Mouse (Mus musculus) hindbrain, embryonic 13.5 days (tissue): ENCODE results near the gene Hist1h1b. TPM values are rescaled to one million over a fixed set of nuclear protein-coding genes. Genes with fewer than 3 reads are reported as not detected.
A peak's percentile ranks its signal among the peaks of the same experiment; 100 is the strongest.
"Not testable (repeated sequence)": the region's sequence is repeated elsewhere in the genome, so short reads cannot be mapped to it uniquely, and the experiment has no call there.

Source experiments
- ATAC-seq: fragments of 200-750 bp; cut with Nextera tagmentation; 2 replicates; pipeline ENCODE4 v1.8.0; 2017; ENCODE audit warnings: moderate TSS enrichment; ENCODE audit not compliant: low FRiP score
- H3K27ac ChIP-seq: fragments of 300-500 bp; sonication (generic); 2 replicates; pipeline ENCODE4 v1.5.1; 2015; ENCODE audit warnings: inconsistent platforms, mild to moderate bottlenecking, moderate library complexity
- H3K27me3 ChIP-seq: fragments of 300-500 bp; sonication (generic); 2 replicates; pipeline ENCODE4 v1.6.1; 2015; ENCODE audit warnings: mild to moderate bottlenecking, inconsistent platforms
- H3K36me3 ChIP-seq: fragments of 300-500 bp; sonication (generic); 2 replicates; pipeline ENCODE4 v1.6.1; 2015; ENCODE audit warnings: mild to moderate bottlenecking, inconsistent platforms
- H3K4me1 ChIP-seq: fragments of 300-500 bp; sonication (generic); replicated peaks from 2 replicates; pipeline ENCODE4 v1.6.1; 2015; ENCODE audit warnings: inconsistent platforms
- H3K4me2 ChIP-seq: fragments of 300-500 bp; sonication (generic); 2 replicates; pipeline ENCODE4 v1.6.1; 2015; ENCODE audit warnings: inconsistent platforms, mild to moderate bottlenecking, moderate library complexity
- H3K4me3 ChIP-seq: fragments of 300-500 bp; sonication (generic); 2 replicates; pipeline ENCODE4 v1.5.1; 2015; ENCODE audit warnings: mild to moderate bottlenecking, inconsistent platforms
- H3K9ac ChIP-seq: fragments of 300-500 bp; sonication (generic); 2 replicates; pipeline ENCODE4 v1.6.1; 2015; ENCODE audit warnings: mild to moderate bottlenecking, inconsistent platforms
- H3K9me3 ChIP-seq: fragments of 300-500 bp; sonication (generic); 2 replicates; pipeline ENCODE4 v1.6.1; 2016; ENCODE audit warnings: inconsistent platforms
- WGBS: fragments of 180-500 bp; shearing (Covaris S2); methylation state at CpG from one replicate; pipeline ENCODE4 v1.1.7; 2015; 5-methylcytosine and 5-hydroxymethylcytosine counted together
- microRNA-seq: library from miRNA; unstranded; fragments of <30 nt; microRNA quantifications from one replicate; pipeline ENCODE4, GENCODE M21; 2016
- polyA plus RNA-seq: library from polyadenylated mRNA; unstranded; fragments of >200 nt; fragmentation: Nextera tagmentation; extraction: Ambion mirVana; gene quantifications from 2 replicates; pipeline ENCODE4 v1.2.1, GENCODE M21; 2015

Hist1h1b gene
- polyA plus RNA-seq, 1 experiment from 2014 or later, result 5.5 TPM

DNA sequence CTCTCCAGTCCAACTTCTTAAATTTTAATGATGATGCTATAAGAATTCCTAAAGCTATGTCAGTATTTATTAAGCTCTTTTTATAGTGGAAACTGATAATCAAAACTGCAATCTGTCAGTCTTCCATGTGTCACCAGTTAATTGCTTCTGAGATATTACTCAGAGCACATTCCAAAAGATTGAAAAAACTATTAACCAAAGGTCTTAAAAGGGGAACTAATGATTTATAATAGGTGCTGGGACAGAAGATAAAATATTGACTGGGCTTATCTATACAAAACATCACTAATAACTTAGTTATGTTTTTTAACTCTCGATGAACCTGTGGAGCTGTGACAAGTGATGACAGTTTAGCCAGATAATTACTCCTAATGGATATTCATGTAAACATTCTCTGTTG, 35.4 kb downstream of the Hist1h1b start:
- H3K9ac ChIP-seq, result no peak overlapping the region
- H3K4me1 ChIP-seq, result peaks cover 20% of the 10 kb centered on the region
- H3K27ac ChIP-seq, result no peak overlapping the region
- H3K4me3 ChIP-seq, result no peak overlapping the region
- no peak overlapping the region for H3K4me2 ChIP-seq
- 98% methylated on average over 1 of the region's 1 CpGs for WGBS
- no peak for ATAC-seq
- H3K27me3 ChIP-seq, result no peaks in the 10 kb centered on the region
- no peaks in the 10 kb centered on the region for H3K9me3 ChIP-seq
- no peaks in the 10 kb centered on the region for H3K36me3 ChIP-seq

DNA sequence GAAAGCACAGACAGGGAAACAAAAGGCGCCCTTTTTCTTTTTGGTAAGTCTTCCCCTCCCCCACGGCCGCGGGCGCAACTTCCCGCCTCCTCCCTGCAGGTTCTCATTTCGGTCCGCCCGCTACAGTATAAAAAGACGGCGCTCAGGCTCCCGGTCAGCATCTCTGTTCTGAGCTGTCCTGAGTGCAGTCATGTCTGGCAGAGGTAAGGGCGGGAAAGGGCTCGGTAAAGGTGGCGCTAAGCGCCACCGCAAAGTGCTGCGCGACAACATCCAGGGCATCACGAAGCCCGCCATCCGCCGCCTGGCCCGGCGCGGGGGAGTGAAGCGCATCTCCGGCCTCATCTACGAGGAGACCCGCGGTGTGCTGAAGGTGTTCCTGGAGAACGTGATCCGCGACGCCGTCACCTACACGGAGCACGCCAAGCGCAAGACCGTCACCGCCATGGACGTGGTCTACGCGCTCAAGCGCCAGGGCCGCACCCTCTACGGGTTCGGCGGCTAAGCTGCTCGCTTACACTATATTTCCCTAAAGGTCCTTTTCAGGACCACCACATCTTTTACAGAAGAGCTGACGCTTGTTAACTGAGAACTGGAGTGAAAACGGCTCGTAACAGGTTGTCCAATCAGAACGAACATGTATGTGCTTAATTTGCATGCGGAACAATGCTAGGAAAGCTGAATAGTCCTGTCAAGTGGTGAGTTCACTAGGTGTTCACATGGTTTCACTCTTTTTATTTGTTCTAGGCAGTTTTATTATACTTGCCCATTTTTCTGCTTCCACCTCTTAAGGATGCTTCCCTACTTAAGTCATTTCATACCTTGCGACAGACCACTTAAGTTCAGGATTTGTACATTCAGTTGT, 45.3 kb downstream of the Hist1h1b start, which contains the start of gene Hist1h4j:
TSS of gene Hist1h4j (plus strand) at position 159 of the 862 bp plus-strand sequence.
- Histone ChIP-seq H3K4me3 (peak within 1 kb of the TSS; percentile 54), H3K9ac (peak within 1 kb of the TSS; percentile 79), H3K27ac (peak within 1 kb of the TSS; percentile 97), H3K4me1 (peaks cover 16% of the 10 kb centered on the region), H3K4me2 (peak within 1 kb of the TSS; percentile 72)
- peak; percentile 89 for ATAC-seq
- H3K27me3 ChIP-seq, H3K9me3 ChIP-seq, H3K36me3 ChIP-seq: not testable (repeated sequence)
- WGBS, result under 1% methylated on average over 51 of the region's 56 CpGs

GRCm38 (mm10) chr13:21734010-21734905, 46.2 kb downstream of the Hist1h1b start:
- peak; percentile 85 for ATAC-seq
- WGBS, result under 1% methylated on average over 21 of the region's 21 CpGs
- peak overlapping the region; percentile 54 for H3K4me3 ChIP-seq

DNA sequence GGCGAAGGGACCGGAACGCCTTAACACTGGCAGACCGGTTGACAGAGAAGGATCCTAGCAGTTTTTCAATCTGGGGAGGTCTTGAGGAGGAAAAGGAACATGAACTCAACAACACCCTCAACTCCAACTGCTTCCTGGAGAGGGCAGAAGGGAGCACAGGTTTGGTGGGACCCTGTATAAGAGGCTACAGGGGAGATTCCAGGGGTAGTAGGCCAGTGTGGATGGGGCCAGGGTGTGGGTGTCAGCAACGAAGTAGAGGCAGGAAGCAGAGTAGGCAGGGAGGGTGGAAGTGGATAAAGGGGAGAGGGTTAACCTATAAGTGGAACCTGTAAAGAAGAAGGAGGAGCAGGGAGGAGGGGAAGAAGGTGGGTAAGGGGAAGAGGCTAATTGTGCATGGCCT, 47.0 kb downstream of the Hist1h1b start:
- H3K4me2 ChIP-seq, result no peak overlapping the region
- H3K4me3 ChIP-seq, result no peak overlapping the region
- WGBS, result 65% methylated on average over 5 of the region's 5 CpGs
- no peaks in the 10 kb centered on the region for H3K9me3 ChIP-seq
- peak; percentile 19 for ATAC-seq
- peak overlapping the region; percentile 97 for H3K27ac ChIP-seq
- no peak overlapping the region for H3K9ac ChIP-seq
- peaks cover 16% of the 10 kb centered on the region for H3K4me1 ChIP-seq
- no peaks in the 10 kb centered on the region for H3K27me3 ChIP-seq
- H3K36me3 ChIP-seq, result no peaks in the 10 kb centered on the region

More at GRCm38 (mm10) chr13:21734010-21734905, 46.2 kb downstream of the Hist1h1b start:
- peak overlapping the region; percentile 72 for H3K4me2 ChIP-seq
- peak overlapping the region; percentile 79 for H3K9ac ChIP-seq
- H3K4me1 ChIP-seq, result peaks cover 16% of the 10 kb centered on the region
- 0 out of 2 replicates have a peak, but pooled peaks cover 2% of the 10 kb centered on the region for H3K36me3 ChIP-seq
- H3K27ac ChIP-seq, result peak overlapping the region; percentile 97
- H3K9me3 ChIP-seq, result no peaks in the 10 kb centered on the region
- no peaks in the 10 kb centered on the region for H3K27me3 ChIP-seq

Small RNAs within 50 kb of the gene (microRNA-seq; reads per million reads assigned to microRNA genes)
- gene Gm19658 (not detected), gene Gm44346 (not detected), gene Gm44454 (not detected)

Other genes starting within 250 kb of the Hist1h1b start
- 5.8 and 6.6 TPM in 2 replicates for gene Zkscan8, start 249.5 kb downstream of the Hist1h1b start, polyA plus RNA-seq
- 0.12 and 0.16 TPM in 2 replicates for gene Olfr1366, start 237.8 kb downstream of the Hist1h1b start, polyA plus RNA-seq
- gene Olfr1535, start 220.7 kb downstream of the Hist1h1b start, polyA plus RNA-seq, result 0.05 TPM in 2 replicates
- gene Olfr1364, start 198.9 kb downstream of the Hist1h1b start, polyA plus RNA-seq, result not detected in 2 replicates
- gene Olfr1362, start 166.6 kb downstream of the Hist1h1b start, polyA plus RNA-seq, result not detected in 2 replicates
- gene Olfr11, start 138.1 kb downstream of the Hist1h1b start, polyA plus RNA-seq, result 0.05 and 0.08 TPM in 2 replicates
- not detected in 2 replicates for gene Olfr1361, start 117.2 kb downstream of the Hist1h1b start, polyA plus RNA-seq
- gene Olfr1360, start 103.2 kb downstream of the Hist1h1b start, polyA plus RNA-seq, result not detected in 2 replicates
- not detected in 2 replicates for gene Olfr1359, start 82.5 kb downstream of the Hist1h1b start, polyA plus RNA-seq
- 1.1 and 1.9 TPM in 2 replicates for gene Hist1h2bl, start 64.5 kb downstream of the Hist1h1b start, polyA plus RNA-seq
- 12.9 and 14.0 TPM in 2 replicates for gene Hist1h2ai, start 64.2 kb downstream of the Hist1h1b start, polyA plus RNA-seq
- gene Hist1h3h, start 63.0 kb downstream of the Hist1h1b start, polyA plus RNA-seq, result 5.9 and 6.4 TPM in 2 replicates
- gene Hist1h2bm, start 58.6 kb downstream of the Hist1h1b start, polyA plus RNA-seq, result 1.9 and 2.3 TPM in 2 replicates
- 0.39 and 0.84 TPM in 2 replicates for gene Hist1h4j, start 45.6 kb downstream of the Hist1h1b start, polyA plus RNA-seq
- 1.6 and 2.7 TPM in 2 replicates for gene Hist1h4k, start 30.1 kb downstream of the Hist1h1b start, polyA plus RNA-seq
- 10.4 and 11.4 TPM in 2 replicates for gene Hist1h2ak, start 26.8 kb downstream of the Hist1h1b start, polyA plus RNA-seq
- gene Hist1h2bn, start 26.5 kb downstream of the Hist1h1b start, polyA plus RNA-seq, result 0.60 and 2.1 TPM in 2 replicates
- gene Hist1h3i, start 2.7 kb upstream of the Hist1h1b start, polyA plus RNA-seq, result 44.3 and 48.5 TPM in 2 replicates
- gene Hist1h2an, start 6.6 kb upstream of the Hist1h1b start, polyA plus RNA-seq, result 1.8 and 2.8 TPM in 2 replicates
- gene Hist1h2bp, start 6.8 kb upstream of the Hist1h1b start, polyA plus RNA-seq, result 0.68 and 0.97 TPM in 2 replicates
- 7.3 and 7.8 TPM in 2 replicates for gene Hist1h2bq, start 29.6 kb upstream of the Hist1h1b start, polyA plus RNA-seq
- not detected in 2 replicates for gene Hist1h2ao, start 29.8 kb upstream of the Hist1h1b start, polyA plus RNA-seq
- not detected in 2 replicates for gene Hist1h4m, start 31.1 kb upstream of the Hist1h1b start, polyA plus RNA-seq
- gene Hist1h4n, start 51.6 kb upstream of the Hist1h1b start, polyA plus RNA-seq, result 6.7 and 8.6 TPM in 2 replicates
- gene Hist1h2ap, start 52.9 kb upstream of the Hist1h1b start, polyA plus RNA-seq, result 898 and 915 TPM in 2 replicates
- gene Hist1h2br, start 53.1 kb upstream of the Hist1h1b start, polyA plus RNA-seq, result 7.5 and 7.7 TPM in 2 replicates
- 16.8 and 19.9 TPM in 2 replicates for gene Zfp184, start 164.5 kb upstream of the Hist1h1b start, polyA plus RNA-seq
- gene Pom121l2, start 200.6 kb upstream of the Hist1h1b start, polyA plus RNA-seq, result not detected in 2 replicates
- 0.12 and 0.14 TPM in 2 replicates for gene Prss16, start 229.1 kb upstream of the Hist1h1b start, polyA plus RNA-seq